Mouse (Mus musculus) midbrain, postnatal 0 days (tissue): ENCODE measurements around the gene Armc5. TPM values are rescaled to one million over a fixed set of nuclear protein-coding genes. Genes with fewer than 3 reads are reported as not detected.

Experiments used
- ATAC-seq: fragments of 200-750 bp; cut with Nextera tagmentation; 2 replicates; pipeline ENCODE4 v1.8.0; 2017; ENCODE audit warnings: moderate number of reproducible peaks, mild to moderate bottlenecking, moderate TSS enrichment, moderate library complexity; ENCODE audit not compliant: low FRiP score
- DNase-seq: peaks from one replicate; pipeline ENCODE4 v3.0.0-alpha.2; 2015; ENCODE audit warnings: low spot score
- H3K27ac ChIP-seq: fragments of 300-500 bp; sonication (generic); 2 replicates; pipeline ENCODE4 v1.5.1; 2014; ENCODE audit warnings: low read depth, mild to moderate bottlenecking, low read length, mixed read lengths
- H3K27me3 ChIP-seq: fragments of 300-500 bp; sonication (generic); 2 replicates; pipeline ENCODE4 v1.6.1; 2014; ENCODE audit warnings: low read length, control low read depth, mixed read lengths; ENCODE audit not compliant: insufficient read depth
- H3K36me3 ChIP-seq: fragments of 300-500 bp; sonication (generic); 2 replicates; pipeline ENCODE4 v1.6.1; 2014; ENCODE audit warnings: low read length, control low read depth, mixed read lengths; ENCODE audit not compliant: insufficient read depth
- H3K4me1 ChIP-seq: fragments of 300-500 bp; sonication (generic); 2 replicates; pipeline ENCODE4 v1.6.1; 2014; ENCODE audit warnings: mild to moderate bottlenecking, control low read depth, antibody characterized with exemption, low read length, mixed read lengths; ENCODE audit not compliant: insufficient read depth
- H3K4me2 ChIP-seq: fragments of 300-500 bp; sonication (generic); 2 replicates; pipeline ENCODE4 v1.6.1; 2014; ENCODE audit warnings: low read depth, mild to moderate bottlenecking, low read length, mixed read lengths; ENCODE audit not compliant: poor library complexity, severe bottlenecking
- H3K4me3 ChIP-seq: fragments of 300-500 bp; sonication (generic); 2 replicates; pipeline ENCODE4 v1.5.1; 2014; ENCODE audit warnings: low read depth, mild to moderate bottlenecking, low read length, moderate library complexity
- H3K9ac ChIP-seq: fragments of 300-500 bp; sonication (generic); replicated peaks from 2 replicates; pipeline ENCODE4 v1.6.1; 2014; ENCODE audit warnings: mild to moderate bottlenecking, low read length, moderate library complexity, mixed read lengths; ENCODE audit not compliant: poor library complexity, severe bottlenecking
- H3K9me3 ChIP-seq: fragments of 300-500 bp; sonication (generic); 2 replicates; pipeline ENCODE4 v1.6.1; 2016; ENCODE audit warnings: low read length, control low read depth
- CTCF ChIP-seq: IDR thresholded peaks from 2 replicates; pipeline ENCODE4 v1.5.1; 2016; ENCODE audit warnings: antibody characterized with exemption, mild to moderate bottlenecking
- WGBS: fragments of 180-500 bp; shearing (Covaris S2); extraction: QIAGEN DNeasy Blood & Tissue Kit; methylation state at CpG from one replicate; pipeline ENCODE4 v1.1.7; 2014; 5-methylcytosine and 5-hydroxymethylcytosine counted together
- polyA plus RNA-seq: library from polyadenylated mRNA; unstranded; fragments of >200 nt; fragmentation: Nextera tagmentation; extraction: Ambion mirVana; gene quantifications from 2 replicates; pipeline ENCODE4 v1.2.1, GENCODE M21; 2015
- total RNA-seq: library from RNA; depleted of rRNA; stranded (reverse); fragments of >200 nt; gene quantifications from 2 replicates; pipeline ENCODE4 v1.2.3, GENCODE M21; 2014

The Armc5 gene
- total and polyA plus RNA-seq, 2 experiments from 2014 or later = 15.2 to 19.9 TPM

DNA sequence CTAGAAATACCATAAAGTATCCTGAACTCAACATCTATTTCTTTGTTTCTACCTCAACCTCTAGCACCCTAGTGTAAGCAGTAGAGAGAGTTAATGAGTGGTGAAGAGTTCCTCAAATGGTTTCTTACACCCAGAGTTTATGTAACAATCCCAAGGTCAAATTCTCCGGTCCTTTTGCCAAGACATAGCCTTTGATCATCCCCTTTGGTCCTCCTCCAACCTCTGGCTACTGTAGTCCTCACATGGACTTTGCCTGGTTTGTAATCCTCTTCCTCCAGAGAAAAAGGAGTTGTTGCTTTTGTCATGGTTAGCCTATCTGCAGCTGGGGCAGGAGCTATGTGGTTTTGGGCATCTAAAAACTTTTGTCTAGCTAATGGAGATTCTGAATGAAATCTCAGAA, 1.7 kb upstream of the Armc5 start:
- 93% methylated on average over 1 of the region's 1 CpGs for WGBS
- Histone ChIP-seq H3K4me1 (0 out of 2 replicates have a peak, but pooled peaks cover 5% of the 10 kb centered on the region), H3K27ac (no peak overlapping the region), H3K4me3 (no peak overlapping the region), H3K36me3 (peaks cover 6% of the 10 kb centered on the region), H3K27me3 (no peaks in the 10 kb centered on the region), H3K4me2 (no peak overlapping the region), H3K9me3 (no peaks in the 10 kb centered on the region), H3K9ac (no peak overlapping the region)
- DNase-seq (no peak), ATAC-seq (no peak)
- no peak for TF ChIP-seq CTCF

DNA sequence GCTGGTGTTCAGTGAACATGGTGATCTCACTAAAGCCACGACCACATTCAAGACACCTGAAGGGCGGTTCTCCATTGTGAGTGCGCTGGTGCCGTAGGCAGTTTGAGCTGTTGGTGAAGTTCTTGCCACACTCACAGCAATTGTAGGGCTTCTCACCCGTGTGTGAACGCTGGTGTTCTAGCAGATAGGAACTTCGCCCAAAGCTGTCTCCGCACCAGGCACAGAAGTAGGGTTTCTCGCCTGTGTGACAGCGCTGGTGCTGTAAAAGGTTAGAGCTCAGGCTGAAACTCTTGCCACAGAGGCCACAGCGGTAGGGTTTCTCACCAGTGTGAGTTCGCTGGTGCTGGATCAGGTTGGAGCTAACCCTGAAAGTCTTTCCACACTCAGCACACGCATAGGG, 716 bp upstream of the Armc5 start:
- DNase-seq (no peak), ATAC-seq (no peak)
- Histone ChIP-seq H3K4me2 (peak overlapping the region; percentile 80), H3K36me3 (peaks cover 11% of the 10 kb centered on the region), H3K4me1 (0 out of 2 replicates have a peak, but pooled peaks cover 5% of the 10 kb centered on the region), H3K4me3 (no peak overlapping the region), H3K27ac (peak overlapping the region; percentile 97), H3K9ac (no peak overlapping the region), H3K27me3 (no peaks in the 10 kb centered on the region), H3K9me3 (no peaks in the 10 kb centered on the region)
- 94% methylated on average over 13 of the region's 13 CpGs for WGBS
- no peak for TF ChIP-seq CTCF

DNA sequence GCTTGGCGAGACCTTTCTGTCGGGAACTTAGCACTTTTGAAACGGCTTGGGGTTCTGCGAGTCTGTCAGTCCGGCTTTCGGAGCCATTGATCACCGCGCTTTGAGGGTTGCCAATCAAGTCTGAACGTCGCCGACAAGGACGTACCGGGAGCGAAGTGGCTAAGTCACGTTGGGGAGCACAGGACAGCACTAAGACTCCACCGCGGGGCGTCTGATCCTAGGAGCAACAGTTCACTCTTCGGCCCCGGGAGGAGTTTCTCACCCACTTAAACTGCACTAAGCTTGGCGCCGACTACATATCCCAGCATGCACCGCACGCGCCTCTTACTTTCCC, 418 bp downstream of the Armc5 start:
- Histone ChIP-seq H3K4me2 (peak overlapping the region; percentile 80), H3K4me1 (0 out of 2 replicates have a peak, but pooled peaks cover 5% of the 10 kb centered on the region), H3K9ac (peak overlapping the region; percentile 39), H3K9me3 (no peaks in the 10 kb centered on the region), H3K27ac (peak overlapping the region; percentile 97), H3K27me3 (no peaks in the 10 kb centered on the region), H3K36me3 (peaks cover 19% of the 10 kb centered on the region), H3K4me3 (peak overlapping the region; percentile 65)
- no peak for TF ChIP-seq CTCF
- DNase-seq (no peak), ATAC-seq (no peak)
- 0% methylated on average over 25 of the region's 25 CpGs for WGBS

DNA sequence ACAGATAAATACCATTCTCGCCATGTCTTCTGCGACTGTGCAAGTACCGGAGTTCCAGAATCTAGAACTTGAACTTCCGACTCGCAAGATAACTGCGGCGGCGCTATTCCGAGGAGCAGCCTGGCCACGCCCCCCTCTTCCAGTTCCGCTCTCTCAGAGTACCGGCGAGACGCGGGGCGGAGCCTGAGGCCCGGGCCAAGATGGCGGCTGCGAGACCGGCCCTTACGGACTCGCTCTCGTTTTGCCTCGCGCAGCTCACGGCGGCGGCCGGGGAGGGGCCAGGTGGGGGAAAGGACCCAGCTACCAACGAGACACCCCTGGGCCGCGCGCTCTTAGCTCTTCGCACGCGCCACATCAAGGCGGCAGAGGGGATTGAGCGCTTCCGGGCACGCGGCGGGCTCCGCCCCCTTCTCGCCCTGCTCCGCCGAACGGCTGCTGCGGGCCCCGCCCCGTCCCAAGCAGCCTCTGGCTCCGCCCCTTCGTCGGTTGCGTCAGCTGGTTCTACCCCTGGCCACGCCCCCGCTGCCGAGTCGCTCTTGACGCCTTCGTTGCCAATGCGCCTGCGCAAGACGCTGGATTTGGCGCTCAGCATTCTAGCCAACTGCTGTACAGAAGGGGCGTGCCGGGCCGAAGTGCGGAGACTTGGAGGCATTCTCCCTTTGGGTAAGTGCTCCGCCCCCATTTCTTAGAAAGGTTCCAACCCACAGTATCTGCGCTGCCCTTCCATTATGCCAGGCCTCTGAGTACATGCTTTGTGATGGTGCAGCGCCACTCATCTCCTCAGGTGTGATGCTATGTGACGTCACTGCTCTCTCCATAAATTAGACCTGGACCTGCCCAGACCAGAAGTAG, 1.0 kb downstream of the Armc5 start, which contains the start of gene 9130023H24Rik:
Gene 9130023H24Rik (minus strand): TSS at position 105 of the 852 bp plus-strand sequence.
- DNase-seq (peak; percentile 100), ATAC-seq (peak; percentile 92)
- peak within 1 kb of the TSS; percentile 65 for H3K4me3 ChIP-seq
- H3K9ac ChIP-seq = peak within 1 kb of the TSS; percentile 81
- H3K36me3 ChIP-seq = peaks cover 24% of the 10 kb centered on the region
- peak within 1 kb of the TSS; percentile 80 for H3K4me2 ChIP-seq
- peak within 1 kb of the TSS; percentile 97 for H3K27ac ChIP-seq
- H3K27me3 ChIP-seq = no peaks in the 10 kb centered on the region
- under 1% methylated on average over 70 of the region's 72 CpGs for WGBS
- no peaks in the 10 kb centered on the region for H3K9me3 ChIP-seq
- H3K4me1 ChIP-seq = 0 out of 2 replicates have a peak, but pooled peaks cover 5% of the 10 kb centered on the region
- TF ChIP-seq CTCF = peak; percentile 65

DNA sequence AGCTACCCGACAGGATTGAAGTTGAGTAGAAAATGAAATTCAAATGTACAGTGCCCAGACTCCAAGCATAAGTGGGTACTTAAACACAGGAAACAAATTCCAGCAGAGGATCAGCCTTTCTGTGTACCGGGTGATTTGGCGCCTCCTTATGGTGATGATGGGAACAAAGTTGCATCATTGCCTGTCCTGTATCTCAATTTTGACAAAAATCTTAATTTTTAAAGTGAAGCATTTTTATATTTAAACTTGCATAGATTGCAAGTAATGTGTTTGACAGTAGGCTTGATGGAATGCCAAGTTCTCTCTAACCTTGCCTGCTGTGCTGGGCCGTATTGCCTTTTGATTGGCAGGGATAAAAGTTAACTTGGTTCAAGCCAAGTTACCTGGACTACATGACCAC, 1.8 kb downstream of the Armc5 start:
- Histone ChIP-seq H3K4me2 (peak overlapping the region; percentile 80), H3K4me3 (peak overlapping the region; percentile 65; the same call in 1 of the 2 replicates), H3K9me3 (no peaks in the 10 kb centered on the region), H3K36me3 (peaks cover 25% of the 10 kb centered on the region), H3K27ac (peak overlapping the region; percentile 97; the same call in 1 of the 2 replicates), H3K4me1 (0 out of 2 replicates have a peak, but pooled peaks cover 5% of the 10 kb centered on the region), H3K27me3 (no peaks in the 10 kb centered on the region), H3K9ac (no peak overlapping the region)
- DNase-seq (peak; percentile 43), ATAC-seq (no peak)
- TF ChIP-seq CTCF = peak; percentile 62
- WGBS = 22% methylated on average over 4 of the region's 4 CpGs

DNA sequence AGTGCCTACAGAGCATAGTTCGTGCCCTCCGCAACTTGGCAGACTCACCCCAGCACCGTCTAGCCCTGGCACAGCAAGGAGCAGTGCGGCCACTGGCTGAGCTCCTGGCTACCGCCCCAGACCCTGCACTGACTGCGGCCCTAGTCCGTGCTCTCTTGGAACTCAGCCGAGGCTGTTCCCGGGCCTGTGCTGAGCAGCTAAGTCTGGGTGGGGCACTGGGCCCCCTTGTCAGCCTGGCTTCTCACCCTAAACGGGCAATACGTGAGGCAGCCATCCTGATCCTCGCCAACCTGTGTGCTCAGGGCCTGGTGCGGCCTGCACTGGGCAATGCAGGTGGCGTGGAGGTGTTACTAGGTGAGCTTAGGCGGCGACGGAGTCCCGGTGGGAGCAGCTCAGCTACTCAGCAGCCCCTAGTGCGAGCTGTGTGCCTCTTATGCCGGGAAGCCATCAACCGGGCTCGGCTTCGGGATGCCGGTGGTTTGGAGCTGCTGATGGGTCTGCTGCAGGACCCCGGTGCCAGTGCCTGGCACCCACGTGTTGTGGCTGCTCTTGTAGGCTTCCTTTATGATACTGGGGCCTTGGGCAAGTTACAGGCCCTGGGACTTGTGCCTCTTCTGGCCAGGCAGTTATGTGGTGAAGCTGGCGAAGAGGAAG, 3.1 kb downstream of the Armc5 start:
- TF ChIP-seq CTCF = no peak
- Histone ChIP-seq H3K27ac (no peak overlapping the region), H3K27me3 (no peaks in the 10 kb centered on the region), H3K36me3 (peaks cover 36% of the 10 kb centered on the region), H3K4me2 (no peak overlapping the region), H3K4me1 (0 out of 2 replicates have a peak, but pooled peaks cover 5% of the 10 kb centered on the region), H3K9ac (no peak overlapping the region), H3K9me3 (no peaks in the 10 kb centered on the region), H3K4me3 (no peak overlapping the region)
- ATAC-seq (no peak), DNase-seq (no peak)
- 92% methylated on average over 27 of the region's 27 CpGs for WGBS
